Mouse (Mus musculus) kidney, adult 11 months (tissue): ENCODE data around the gene Abca12.

ENCODE experiments used
- DNase-seq: peaks from one replicate; pipeline ENCODE4 v3.0.0; 2022

Abca12 gene

GRCm38 (mm10) chr1:71414810-71415209 lies at the start of gene Abca12:
Gene Abca12, minus strand, starts transcription at chr1:71414910.
- no peak for DNase-seq

GRCm38 (mm10) chr1:71457961-71458360 lies 43.3 kb upstream of the Abca12 start:
- no peak for DNase-seq

DNA sequence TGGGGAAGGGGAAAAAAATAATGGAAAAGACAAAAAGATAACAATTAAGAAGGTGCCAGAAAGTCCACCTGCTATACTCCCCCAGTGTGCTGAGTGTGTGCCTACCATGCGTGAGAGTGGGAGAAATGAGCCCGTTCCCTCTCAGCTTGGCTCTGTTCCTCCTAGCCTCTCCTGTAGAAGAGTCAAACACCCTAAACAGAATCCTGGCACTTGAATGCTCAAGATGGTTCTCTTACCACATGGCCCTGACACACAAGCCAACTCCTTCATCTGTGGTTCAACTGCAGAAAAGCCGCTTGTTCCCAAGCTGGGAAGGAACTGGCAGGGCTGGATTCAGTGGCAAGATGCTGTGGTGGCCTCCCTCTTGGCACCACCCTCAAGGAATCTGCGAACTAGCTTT lies 32.7 kb upstream of the Abca12 start:
- no peak for DNase-seq

GRCm38 (mm10) chr1:71421741-71422333 lies 7.1 kb upstream of the Abca12 start:
- no peak for DNase-seq

GRCm38 (mm10) chr1:71418467-71418866 lies 3.8 kb upstream of the Abca12 start:
- no peak for DNase-seq

DNA sequence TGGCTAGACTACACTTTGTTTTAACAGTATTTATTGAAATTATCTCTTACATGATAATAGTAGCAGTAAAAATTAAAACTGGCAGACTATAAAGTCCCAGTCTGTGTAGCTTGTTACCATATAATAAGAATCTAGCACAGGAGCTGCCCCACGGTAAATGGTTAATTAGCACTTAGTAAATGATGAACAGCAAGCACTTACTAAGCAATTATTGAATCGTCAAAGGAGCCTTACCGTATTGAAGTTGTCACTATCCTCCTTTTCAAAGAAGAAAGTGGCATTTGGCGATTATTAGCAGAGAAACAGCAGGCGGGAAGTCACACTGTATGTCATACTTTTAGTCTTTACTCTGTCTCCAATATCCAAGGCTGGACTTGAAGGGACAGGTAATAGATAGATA lies 3.2 kb upstream of the Abca12 start:
- DNase-seq: no peak

DNA sequence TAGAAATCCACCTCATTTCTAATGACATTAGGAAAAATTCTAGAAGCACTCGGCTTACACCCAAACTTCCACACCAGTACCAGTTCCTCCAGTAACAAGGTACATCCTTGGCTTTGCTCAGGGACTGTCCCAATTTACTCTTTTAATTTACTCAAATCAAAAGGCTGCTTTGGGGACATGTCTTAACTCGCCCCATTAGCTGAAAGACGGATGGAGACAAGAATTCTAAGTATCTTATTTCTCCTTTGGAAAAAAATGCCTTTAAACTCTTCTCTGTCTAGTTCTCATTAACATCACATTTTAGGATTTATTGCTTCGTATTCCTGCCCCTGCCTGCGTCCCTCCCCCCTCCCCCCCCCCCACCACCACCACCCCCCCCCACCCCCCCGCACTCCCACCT lies 626 bp downstream of the Abca12 start:
- no peak for DNase-seq

DNA sequence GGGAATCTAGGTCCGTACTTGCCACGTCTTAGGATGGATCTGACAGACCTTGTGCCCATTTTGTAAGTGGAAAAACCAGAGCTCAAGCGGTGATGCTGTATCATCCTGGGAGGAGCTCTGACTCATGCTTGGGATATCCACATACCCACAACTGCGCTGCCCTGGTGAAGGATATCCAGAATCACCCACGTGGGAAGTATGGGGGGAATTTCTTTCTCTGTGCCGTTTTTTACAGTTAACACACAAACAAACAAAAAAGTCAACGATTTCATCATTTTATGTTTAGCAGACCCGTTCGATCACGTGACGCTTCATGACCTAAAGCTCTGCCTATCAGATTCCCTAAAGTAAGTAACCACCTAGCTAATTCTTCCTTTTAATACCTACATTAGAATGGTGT lies 1.6 kb downstream of the Abca12 start:
- DNase-seq: no peak

DNA sequence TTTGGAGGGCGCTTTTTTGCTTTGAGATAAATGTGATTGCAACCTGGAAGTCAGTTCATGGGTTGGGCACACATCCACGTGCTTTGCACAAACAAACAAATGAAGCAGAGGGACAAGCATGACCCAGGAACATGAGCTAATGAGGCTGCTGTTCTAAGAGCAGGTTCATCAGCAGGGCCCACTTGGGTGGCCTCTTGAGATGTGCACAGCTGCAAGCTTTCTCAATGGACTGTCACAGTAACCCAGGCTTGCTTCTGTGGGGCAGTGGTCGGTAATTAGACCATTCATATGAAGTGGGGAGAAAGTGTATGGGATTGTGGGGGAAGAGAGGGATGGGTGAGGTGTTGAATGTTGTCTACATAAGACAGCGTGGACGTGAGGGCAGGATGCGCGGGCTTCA lies 7.0 kb downstream of the Abca12 start:
- no peak for DNase-seq

GRCm38 (mm10) chr1:71397635-71398034 lies 17.1 kb downstream of the Abca12 start:
- DNase-seq: no peak

GRCm38 (mm10) chr1:71396105-71396504 lies 18.6 kb downstream of the Abca12 start:
- no peak for DNase-seq

GRCm38 (mm10) chr1:71394177-71394576 lies 20.5 kb downstream of the Abca12 start:
- DNase-seq: no peak

DNA sequence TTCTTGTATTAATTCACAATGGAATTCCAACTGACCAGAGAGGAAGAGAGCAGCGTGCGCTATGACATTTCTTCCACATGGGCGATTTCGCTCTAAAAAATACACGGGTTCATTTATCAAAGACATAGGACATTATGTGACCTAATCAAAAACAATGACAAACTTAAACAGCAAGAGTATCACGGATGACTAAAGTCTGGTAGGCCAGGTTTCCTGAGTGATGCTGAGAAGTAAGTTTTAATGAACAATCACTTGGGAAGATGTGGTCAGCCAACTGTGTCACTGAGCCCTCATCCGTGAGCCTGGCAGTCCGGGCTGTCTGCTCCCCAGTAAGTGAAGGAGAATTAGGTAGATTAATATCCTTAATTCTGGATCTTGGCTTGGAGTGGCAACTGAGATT lies 21.2 kb downstream of the Abca12 start:
- no peak for DNase-seq

DNA sequence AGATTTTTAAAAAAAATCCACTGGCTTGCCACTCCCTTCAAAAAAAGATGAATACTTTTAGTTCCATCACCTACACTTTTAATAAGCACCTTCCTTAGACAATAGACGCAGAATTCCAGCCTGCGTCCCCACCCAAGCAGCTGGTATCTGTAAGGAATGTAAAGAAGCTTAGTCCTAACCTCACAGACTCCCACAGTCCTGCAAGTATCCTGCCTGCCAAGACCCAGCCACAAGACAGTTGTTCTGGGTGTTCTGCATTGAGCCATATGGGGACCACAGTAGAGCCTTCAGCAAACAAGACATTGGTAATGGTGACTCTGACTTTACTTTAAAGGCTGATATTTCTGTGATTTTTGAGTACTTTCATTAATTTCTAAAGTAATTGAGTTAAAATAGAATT lies 22.2 kb downstream of the Abca12 start:
- no peak for DNase-seq

DNA sequence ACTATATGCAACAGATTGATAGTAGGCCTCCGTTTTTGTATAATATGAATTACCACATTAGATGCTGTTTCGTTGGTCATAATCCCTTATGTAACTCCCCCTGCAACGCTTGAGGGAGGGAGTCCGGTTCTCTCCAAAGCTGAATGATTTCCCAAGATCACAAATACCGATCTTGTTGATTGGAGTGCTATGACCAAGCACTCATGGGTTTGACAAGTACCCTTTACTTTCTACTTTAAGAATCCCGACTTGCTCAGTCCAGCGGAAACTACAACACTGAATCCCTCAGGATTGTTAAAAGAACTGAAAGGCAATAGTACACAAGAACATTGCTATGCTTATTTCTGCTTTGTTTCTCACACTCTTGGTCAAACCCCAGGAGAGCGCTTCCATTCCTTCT lies 28.1 kb downstream of the Abca12 start:
- no peak for DNase-seq

DNA sequence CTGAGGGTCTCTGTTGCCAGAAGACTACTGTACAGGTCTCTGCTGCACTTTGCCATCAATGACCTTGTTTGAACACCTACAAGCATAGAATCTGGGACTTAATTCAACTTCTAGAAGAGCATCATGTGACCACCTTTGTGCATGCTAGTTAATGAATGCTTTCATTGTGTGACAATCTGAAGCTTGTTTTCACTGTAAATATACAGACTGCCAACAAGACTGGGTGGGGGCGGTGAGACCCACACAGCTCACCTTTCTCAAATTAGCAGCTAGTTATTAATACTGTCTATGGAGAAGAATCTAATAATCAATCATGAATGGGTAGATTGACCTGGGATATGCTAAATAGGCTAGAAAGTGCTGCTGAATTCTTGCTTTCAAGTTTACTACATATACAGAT lies 30.6 kb downstream of the Abca12 start:
- no peak for DNase-seq

GRCm38 (mm10) chr1:71373090-71373489 lies 41.6 kb downstream of the Abca12 start:
- no peak for DNase-seq

GRCm38 (mm10) chr1:71370266-71370665 lies 44.4 kb downstream of the Abca12 start:
- no peak for DNase-seq

DNA sequence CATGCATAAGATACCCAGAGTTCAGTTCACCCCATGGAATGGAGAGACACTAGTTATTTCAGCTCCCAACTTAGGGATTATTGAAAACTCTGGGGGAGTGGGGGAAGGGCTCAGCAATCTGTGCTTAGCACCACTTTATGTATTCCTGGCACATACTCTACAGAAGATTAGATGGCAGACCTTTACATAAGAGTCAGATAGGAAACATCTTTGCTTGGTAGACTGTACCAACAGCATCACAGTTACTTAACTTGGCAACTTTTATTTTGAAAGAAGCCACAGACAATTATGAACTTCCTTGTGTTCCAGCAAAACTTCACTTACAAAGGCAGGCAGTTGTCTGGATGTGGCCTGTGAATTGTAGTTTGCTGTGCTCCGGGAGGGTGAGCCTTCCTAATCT lies 46.9 kb downstream of the Abca12 start:
- no peak for DNase-seq

- no peak for DNase-seq
Observed at GRCm38 (mm10) chr1:71342861-71343554, 71.7 kb downstream of the Abca12 start.

DNA sequence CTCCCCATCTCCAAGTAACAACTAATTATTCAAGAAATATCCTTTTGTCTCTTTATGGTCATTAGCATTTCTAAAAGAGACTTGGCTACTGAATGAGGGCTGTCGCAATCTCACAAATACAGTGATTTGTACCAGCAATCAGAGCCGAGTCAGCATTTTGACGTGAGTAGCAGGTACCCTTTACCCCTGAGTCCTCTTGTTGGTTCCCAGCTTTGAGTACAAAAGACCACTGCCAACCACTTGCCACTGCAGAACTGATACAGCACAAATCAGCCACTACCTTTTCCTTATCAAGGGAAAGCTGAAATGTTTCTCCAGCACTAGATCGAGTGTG lies 72.5 kb downstream of the Abca12 start:
- DNase-seq: no peak

DNA sequence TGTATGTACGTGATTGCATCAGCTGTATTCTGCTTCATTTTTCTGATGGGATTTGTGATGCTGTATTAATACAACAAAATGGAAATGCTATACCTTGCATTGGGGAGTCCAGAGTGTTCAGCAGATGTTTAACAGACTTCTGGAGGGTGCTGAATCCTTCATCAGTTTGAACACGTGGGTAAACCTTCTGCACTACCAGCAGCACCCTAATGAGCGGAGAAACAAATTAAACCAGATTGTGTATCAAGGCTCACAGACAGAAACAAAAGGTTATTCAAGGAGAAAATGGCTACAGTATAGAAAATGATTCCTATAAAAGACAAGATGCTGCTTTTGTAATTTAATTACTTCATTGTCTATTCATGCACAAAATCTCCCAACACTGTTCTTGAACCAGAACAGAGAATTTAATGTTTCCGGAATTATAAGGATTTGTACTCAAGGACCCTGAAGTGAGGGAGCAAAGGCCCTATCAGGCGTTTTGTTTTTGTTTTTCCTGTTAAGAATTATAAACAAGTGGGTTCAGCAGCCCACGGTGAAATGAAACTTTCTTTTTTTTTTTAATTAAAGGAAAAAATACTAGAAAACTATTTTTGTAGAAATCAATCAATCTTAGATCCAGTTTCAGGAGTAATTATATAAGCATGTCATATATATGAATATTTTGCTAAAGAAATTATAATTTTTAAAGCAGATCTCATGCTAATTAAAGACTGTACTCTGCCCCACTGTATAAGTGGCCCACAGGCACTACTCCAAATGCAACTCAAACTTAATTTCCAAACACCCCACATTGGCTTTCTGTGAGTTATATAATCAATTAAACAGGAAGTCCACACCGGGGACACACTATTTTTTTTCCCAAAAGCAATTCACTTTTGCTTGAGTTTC lies 73.1 kb downstream of the Abca12 start:
- DNase-seq: no peak

DNA sequence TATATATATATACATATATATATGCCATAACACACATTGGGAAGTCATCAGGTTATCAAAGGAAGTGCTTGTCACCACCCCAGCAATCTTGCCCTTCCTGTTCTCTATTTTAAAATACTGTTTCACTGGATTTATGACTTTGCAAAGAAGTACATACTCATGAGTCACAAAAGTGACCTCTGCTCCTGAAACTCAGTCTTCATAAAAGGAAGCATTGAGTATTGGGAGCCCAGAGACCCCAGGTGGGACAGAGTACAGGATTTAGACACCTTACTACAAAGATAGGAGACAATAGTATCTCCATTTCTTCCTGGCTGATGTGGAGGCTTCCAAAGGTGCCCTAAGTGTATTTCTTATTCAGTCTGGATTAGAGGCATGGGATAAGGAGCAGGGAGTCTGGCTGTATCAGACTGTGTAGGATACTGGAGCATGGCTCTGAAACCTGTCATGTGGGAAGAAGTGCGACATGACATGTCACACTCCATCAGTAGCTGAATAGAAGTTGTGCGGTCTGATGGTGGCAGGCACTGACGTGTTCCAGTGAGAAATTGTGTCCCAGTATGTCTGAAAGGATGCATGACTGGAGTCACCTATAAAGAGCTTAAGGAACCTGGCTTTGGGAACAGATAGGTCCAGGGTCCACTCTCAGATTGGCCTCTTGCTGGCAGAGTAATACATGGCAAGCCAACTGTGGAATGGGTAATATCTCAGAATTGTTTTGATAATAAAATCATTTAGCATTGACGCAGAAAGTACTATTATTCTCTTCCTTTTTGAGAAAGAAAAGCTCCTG lies 76.0 kb downstream of the Abca12 start:
- no peak for DNase-seq
